Mouse (Mus musculus): ENCODE measurements around the gene Sephs2. TPM values are rescaled to one million over a fixed set of nuclear protein-coding genes. Genes with fewer than 3 reads are reported as not detected.

Sephs2 gene
- polyA plus RNA-seq, 1 experiment = 64.7 TPM

- WGBS = 93% methylated on average over 2 of the region's 2 CpGs
- Histone ChIP-seq H3K4me1 (ENCODE audit: control insufficient read depth, insufficient read depth, low read length) (no peaks in the 10 kb centered on the region), H3K27ac (ENCODE audit: control insufficient read depth, insufficient read depth, low read depth, low read length, poor library complexity) (no peak overlapping the region), H3K4me3 (replicated peaks; ENCODE audit: control insufficient read depth, low read depth, low read length) (no peak overlapping the region)
- no peak for TF ChIP-seq CTCF (IDR thresholded peaks at IDR 0.05; ENCODE audit: control insufficient read depth, insufficient read depth, low read length)
- no peak for TF ChIP-seq POLR2A (IDR thresholded peaks at IDR 0.05; ENCODE audit: borderline replicate concordance, control insufficient read depth, low read depth, low read length)
These were observed 39.1 kb downstream of the Sephs2 start for GRCm38 (mm10) chr7:127234777-127235176.

- no peak overlapping the region; the same call in 1 of the 2 replicates for H3K27ac ChIP-seq (ENCODE audit: control insufficient read depth, insufficient read depth, low read depth, low read length, poor library complexity)
- TF ChIP-seq POLR2A (IDR thresholded peaks at IDR 0.05; ENCODE audit: borderline replicate concordance, control insufficient read depth, low read depth, low read length) (no peak), CTCF (IDR thresholded peaks at IDR 0.05; ENCODE audit: control insufficient read depth, insufficient read depth, low read length) (no peak)
- no peaks in the 10 kb centered on the region for H3K4me1 ChIP-seq (ENCODE audit: control insufficient read depth, insufficient read depth, low read length)
- 3% methylated on average over 9 of the region's 9 CpGs for WGBS
- no peak overlapping the region for H3K4me3 ChIP-seq (replicated peaks; ENCODE audit: control insufficient read depth, low read depth, low read length)
These were observed 40.1 kb downstream of the Sephs2 start for GRCm38 (mm10) chr7:127233765-127234164.

GRCm38 (mm10) chr7:127233368-127233749, 40.5 kb downstream of the Sephs2 start:
- no peak for TF ChIP-seq POLR2A (IDR thresholded peaks at IDR 0.05; ENCODE audit: borderline replicate concordance, control insufficient read depth, low read depth, low read length)
- TF ChIP-seq CTCF (IDR thresholded peaks at IDR 0.05; ENCODE audit: control insufficient read depth, insufficient read depth, low read length) = peak; percentile 7; the same call in 1 of the 2 replicates
- H3K4me3 ChIP-seq (replicated peaks; ENCODE audit: control insufficient read depth, low read depth, low read length) = peak overlapping the region; percentile 68
- no peaks in the 10 kb centered on the region for H3K4me1 ChIP-seq (ENCODE audit: control insufficient read depth, insufficient read depth, low read length)
- H3K27ac ChIP-seq (ENCODE audit: control insufficient read depth, insufficient read depth, low read depth, low read length, poor library complexity) = peak overlapping the region; percentile 89
- under 1% methylated on average over 27 of the region's 27 CpGs for WGBS

- Histone ChIP-seq H3K4me1 (ENCODE audit: control insufficient read depth, insufficient read depth, low read length) (no peaks in the 10 kb centered on the region), H3K4me3 (replicated peaks; ENCODE audit: control insufficient read depth, low read depth, low read length) (peak within 1 kb of the TSS; percentile 68), H3K27ac (ENCODE audit: control insufficient read depth, insufficient read depth, low read depth, low read length, poor library complexity) (peak within 1 kb of the TSS; percentile 89)
- peak; percentile 37; the same call in 1 of the 2 replicates for TF ChIP-seq POLR2A (IDR thresholded peaks at IDR 0.05; ENCODE audit: borderline replicate concordance, control insufficient read depth, low read depth, low read length)
- TF ChIP-seq CTCF (IDR thresholded peaks at IDR 0.05; ENCODE audit: control insufficient read depth, insufficient read depth, low read length) = no peak
- WGBS = under 1% methylated on average over 64 of the region's 64 CpGs
These were observed 41.1 kb downstream of the Sephs2 start, which contains the start of the genes Zfp553 and Sept1 for GRCm38 (mm10) chr7:127232622-127233367. Gene Zfp553 (plus strand): TSS chr7:127233061. Gene Sept1 (minus strand): TSS chr7:127233130.

- H3K4me1 ChIP-seq (ENCODE audit: control insufficient read depth, insufficient read depth, low read length) = no peaks in the 10 kb centered on the region
- H3K4me3 ChIP-seq (replicated peaks; ENCODE audit: control insufficient read depth, low read depth, low read length) = peak overlapping the region; percentile 68
- 2% methylated on average over 20 of the region's 20 CpGs for WGBS
- TF ChIP-seq POLR2A (IDR thresholded peaks at IDR 0.05; ENCODE audit: borderline replicate concordance, control insufficient read depth, low read depth, low read length) (no peak), CTCF (IDR thresholded peaks at IDR 0.05; ENCODE audit: control insufficient read depth, insufficient read depth, low read length) (no peak)
- H3K27ac ChIP-seq (ENCODE audit: control insufficient read depth, insufficient read depth, low read depth, low read length, poor library complexity) = peak overlapping the region; percentile 89
These were observed 41.8 kb downstream of the Sephs2 start for GRCm38 (mm10) chr7:127231826-127232621.

- Histone ChIP-seq H3K4me3 (replicated peaks; ENCODE audit: control insufficient read depth, low read depth, low read length) (no peak overlapping the region), H3K4me1 (ENCODE audit: control insufficient read depth, insufficient read depth, low read length) (no peaks in the 10 kb centered on the region), H3K27ac (ENCODE audit: control insufficient read depth, insufficient read depth, low read depth, low read length, poor library complexity) (no peak overlapping the region)
- TF ChIP-seq CTCF (IDR thresholded peaks at IDR 0.05; ENCODE audit: control insufficient read depth, insufficient read depth, low read length) = no peak
- TF ChIP-seq POLR2A (IDR thresholded peaks at IDR 0.05; ENCODE audit: borderline replicate concordance, control insufficient read depth, low read depth, low read length) = no peak
- 32% methylated on average over 3 of the region's 3 CpGs for WGBS
These were observed 42.5 kb downstream of the Sephs2 start for GRCm38 (mm10) chr7:127231376-127231775.

GRCm38 (mm10) chr7:127228615-127229303, 45.1 kb downstream of the Sephs2 start:
- 42% methylated on average over 4 of the region's 4 CpGs for WGBS
- no peak overlapping the region for H3K27ac ChIP-seq (ENCODE audit: control insufficient read depth, insufficient read depth, low read depth, low read length, poor library complexity)
- TF ChIP-seq CTCF (IDR thresholded peaks at IDR 0.05; ENCODE audit: control insufficient read depth, insufficient read depth, low read length) (peak; percentile 93), POLR2A (IDR thresholded peaks at IDR 0.05; ENCODE audit: borderline replicate concordance, control insufficient read depth, low read depth, low read length) (no peak)
- no peak overlapping the region for H3K4me3 ChIP-seq (replicated peaks; ENCODE audit: control insufficient read depth, low read depth, low read length)
- H3K4me1 ChIP-seq (ENCODE audit: control insufficient read depth, insufficient read depth, low read length) = no peaks in the 10 kb centered on the region; the same call in 1 of the 2 replicates

Data from bone marrow, adult 2 months (tissue).